Mouse (Mus musculus) spleen, adult 2 months (tissue): ENCODE results near the gene Mdp1. TPM values are rescaled to one million over a fixed set of nuclear protein-coding genes. Genes with fewer than 3 reads are reported as not detected.

Experiments
- DNase-seq, 2 experiments: peaks; one replicate each; pipeline versions ENCODE4 v3.0.0 to v3.0.0-alpha.2; 2012 to 2021; ENCODE audit warnings: low spot score in 2 of 2, low read depth in 1 of 2
- H3K27ac ChIP-seq: fragments of 200-500 bp; 2 replicates; pipeline ENCODE4 v1.5.1; 2012; ENCODE audit warnings: low read length, inconsistent platforms; ENCODE audit not compliant: insufficient read depth
- H3K27me3 ChIP-seq: fragments of 200-500 bp; 2 replicates; pipeline ENCODE4 v1.6.1; 2012; ENCODE audit warnings: mild to moderate bottlenecking, moderate library complexity, low read length, inconsistent platforms; ENCODE audit not compliant: control insufficient read depth, insufficient read depth
- H3K36me3 ChIP-seq: fragments of 200-500 bp; 2 replicates; pipeline ENCODE4 v1.6.1; 2012; ENCODE audit warnings: mild to moderate bottlenecking, low read length, inconsistent platforms; ENCODE audit not compliant: control insufficient read depth, insufficient read depth
- H3K4me1 ChIP-seq: fragments of 200-500 bp; 2 replicates; pipeline ENCODE4 v1.6.1; 2011; ENCODE audit warnings: inconsistent platforms; ENCODE audit not compliant: control insufficient read depth, insufficient read depth, insufficient read length
- H3K4me3 ChIP-seq: fragments of 200-500 bp; 2 replicates; pipeline ENCODE4 v1.5.1; 2011; ENCODE audit warnings: mild to moderate bottlenecking, inconsistent platforms; ENCODE audit not compliant: insufficient read depth, insufficient read length; ENCODE audit errors: extremely low read depth
- CTCF ChIP-seq: fragments of 200-500 bp; IDR thresholded peaks from 2 replicates; pipeline ENCODE4 v1.5.1; 2011; ENCODE audit warnings: mild to moderate bottlenecking, inconsistent platforms; ENCODE audit not compliant: insufficient read depth, insufficient read length, insufficient replicate concordance; ENCODE audit errors: extremely low read depth
- POLR2A ChIP-seq: fragments of 200-500 bp; IDR thresholded peaks from 2 replicates; pipeline ENCODE4 v1.6.1; 2011; ENCODE audit warnings: low read depth, low read length, inconsistent platforms
- WGBS: fragments of 180-500 bp; shearing (Covaris S2); methylation state at CpG from one replicate; pipeline ENCODE4 v1.1.7; 2018; 5-methylcytosine and 5-hydroxymethylcytosine counted together
- polyA plus RNA-seq: library from polyadenylated mRNA; depleted of rRNA; stranded (reverse); fragments of >200 nt; gene quantifications from 2 replicates; pipeline ENCODE4 v1.2.3, GENCODE M21; 2012

Gene Mdp1
- polyA plus RNA-seq, 1 experiment: 19.9 TPM

DNA sequence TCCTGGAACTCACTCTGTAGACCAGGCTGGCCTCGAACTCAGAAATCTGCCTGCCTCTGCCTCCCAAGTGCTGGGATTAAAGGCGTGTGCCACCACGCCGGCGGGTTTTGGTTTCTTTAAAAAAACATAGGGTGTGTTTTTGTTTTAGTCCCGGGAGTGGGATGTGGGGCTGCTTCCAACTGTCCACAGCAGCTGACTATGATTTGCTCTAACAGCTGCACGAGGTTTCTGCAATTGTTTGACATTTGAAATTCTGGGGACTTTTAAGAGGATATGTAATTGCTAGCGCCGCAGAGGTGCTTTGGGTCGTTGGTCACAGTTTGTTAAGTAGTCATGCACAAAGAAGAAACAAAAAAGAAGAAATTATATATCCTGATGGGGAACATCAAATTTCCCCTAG is 29.1 kb upstream of the Mdp1 start:
- TF ChIP-seq CTCF: no peak
- TF ChIP-seq POLR2A: no peak
- WGBS: 75% methylated on average over 10 of the region's 10 CpGs
- no peak overlapping the region for H3K4me3 ChIP-seq
- DNase-seq: no peak
- H3K36me3 ChIP-seq: no peaks in the 10 kb centered on the region
- no peak overlapping the region for H3K27ac ChIP-seq
- H3K27me3 ChIP-seq: no peaks in the 10 kb centered on the region
- no peaks in the 10 kb centered on the region for H3K4me1 ChIP-seq

DNA sequence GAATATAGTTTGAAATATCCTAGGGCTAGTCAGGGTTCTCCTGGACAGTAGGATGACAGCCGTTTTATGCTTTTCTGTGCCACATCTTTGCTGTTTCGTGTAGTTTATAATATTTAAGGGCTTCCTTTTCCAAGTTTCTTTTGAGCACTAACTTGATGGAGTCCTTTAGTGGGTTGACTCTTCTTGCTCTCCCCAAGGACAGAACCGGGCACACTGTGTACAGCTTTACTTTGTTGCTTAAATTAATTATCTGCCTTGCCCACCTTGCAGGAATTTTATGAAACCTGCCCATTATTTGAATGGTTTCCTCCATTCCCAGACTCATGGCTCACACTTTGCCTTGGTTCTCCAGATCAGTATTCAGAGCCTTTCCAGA is 21.8 kb upstream of the Mdp1 start:
- Histone ChIP-seq H3K36me3 (peaks cover 18% of the 10 kb centered on the region), H3K4me1 (peaks cover 3% of the 10 kb centered on the region; the same call in 1 of the 2 replicates), H3K4me3 (peak overlapping the region; percentile 74), H3K27me3 (no peaks in the 10 kb centered on the region), H3K27ac (no peak overlapping the region)
- TF ChIP-seq CTCF (no peak), POLR2A (no peak)
- WGBS: 8% methylated on average over 3 of the region's 3 CpGs
- no peak for DNase-seq

DNA sequence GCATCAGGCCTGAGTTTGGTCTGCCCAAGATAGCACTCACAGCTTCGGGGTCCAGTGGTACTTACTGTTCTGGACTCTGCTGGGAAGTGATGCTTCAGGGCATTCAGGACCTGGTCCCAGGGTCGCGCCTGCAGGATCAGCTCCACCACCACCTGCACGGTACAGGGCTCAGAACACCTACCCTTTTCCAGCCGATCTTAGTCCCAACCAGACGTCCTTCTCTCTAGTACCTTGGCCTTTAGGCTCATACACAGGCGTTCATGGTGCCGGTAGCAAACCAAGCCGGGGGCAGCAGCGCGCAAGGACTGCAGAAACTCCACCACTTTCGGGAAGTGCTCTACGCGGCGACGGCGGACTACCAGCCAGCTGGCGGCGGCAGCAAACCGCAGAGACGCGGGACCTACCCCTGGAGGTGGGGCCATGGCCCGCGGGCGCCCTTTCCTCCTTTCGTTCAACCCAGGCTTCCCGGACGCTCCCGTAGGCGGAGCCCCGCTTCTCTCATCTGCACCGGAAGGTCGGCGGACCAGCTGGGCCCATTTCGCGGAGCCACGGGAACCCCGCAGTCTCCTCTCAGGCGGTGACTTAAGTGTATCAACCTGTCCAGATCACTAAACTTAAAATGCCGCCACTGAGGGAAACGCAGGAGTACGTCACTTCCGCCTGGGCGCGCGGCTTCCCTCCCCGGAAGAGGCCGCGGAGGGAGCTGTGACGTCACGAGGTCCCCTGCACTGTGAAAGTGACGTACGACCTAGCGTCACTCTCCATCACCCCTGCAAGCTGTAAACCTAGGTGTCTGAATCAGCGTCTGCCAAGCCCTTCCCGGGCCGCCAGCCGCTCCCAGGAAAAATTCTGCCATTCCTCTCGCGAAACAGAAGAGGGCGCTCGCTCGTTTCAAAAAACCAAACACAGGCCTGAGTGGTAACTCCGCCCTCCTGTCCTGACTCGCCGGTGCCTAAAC is 21.1 kb upstream of the Mdp1 start, which contains the start of gene Tinf2:
Tinf2 (minus strand) TSS at position 661 of the 958 bp plus-strand sequence.
- under 1% methylated on average over 66 of the region's 66 CpGs for WGBS
- peak within 1 kb of the TSS; percentile 74 for H3K4me3 ChIP-seq
- H3K27ac ChIP-seq: peak within 1 kb of the TSS; percentile 90
- H3K36me3 ChIP-seq: peaks cover 20% of the 10 kb centered on the region
- DNase-seq: peak; percentile 88 to 94
- no peak for TF ChIP-seq POLR2A
- TF ChIP-seq CTCF: peak; percentile 64; the same call in 1 of the 2 replicates
- H3K27me3 ChIP-seq: no peaks in the 10 kb centered on the region
- H3K4me1 ChIP-seq: peaks cover 3% of the 10 kb centered on the region; the same call in 1 of the 2 replicates

DNA sequence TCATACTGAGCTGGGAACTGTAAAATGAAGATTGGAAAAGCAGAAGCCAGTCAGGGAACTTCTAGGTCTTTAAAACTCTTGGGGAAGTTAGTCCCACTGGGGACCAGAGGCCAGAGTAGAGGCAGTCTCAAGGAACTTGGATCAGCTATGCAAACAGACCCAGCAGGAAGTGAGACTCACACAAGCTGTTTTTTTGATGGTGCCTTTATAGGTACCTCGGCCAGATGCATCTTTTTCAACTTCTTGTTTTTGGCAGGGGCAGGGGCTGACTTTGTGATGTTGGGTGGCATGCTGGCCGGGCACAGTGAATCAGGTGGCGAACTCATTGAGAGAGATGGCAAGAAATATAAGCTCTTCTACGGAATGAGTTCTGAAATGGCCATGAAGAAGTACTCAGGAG is 17.3 kb upstream of the Mdp1 start:
- peaks cover 5% of the 10 kb centered on the region; the same call in 1 of the 2 replicates for H3K4me1 ChIP-seq
- no peak overlapping the region; the same call in 1 of the 2 replicates for H3K27ac ChIP-seq
- no peaks in the 10 kb centered on the region for H3K27me3 ChIP-seq
- no peak overlapping the region for H3K4me3 ChIP-seq
- no peak for DNase-seq
- WGBS: 65% methylated on average over 4 of the region's 4 CpGs
- H3K36me3 ChIP-seq: peaks cover 21% of the 10 kb centered on the region
- TF ChIP-seq POLR2A: no peak
- TF ChIP-seq CTCF: no peak

DNA sequence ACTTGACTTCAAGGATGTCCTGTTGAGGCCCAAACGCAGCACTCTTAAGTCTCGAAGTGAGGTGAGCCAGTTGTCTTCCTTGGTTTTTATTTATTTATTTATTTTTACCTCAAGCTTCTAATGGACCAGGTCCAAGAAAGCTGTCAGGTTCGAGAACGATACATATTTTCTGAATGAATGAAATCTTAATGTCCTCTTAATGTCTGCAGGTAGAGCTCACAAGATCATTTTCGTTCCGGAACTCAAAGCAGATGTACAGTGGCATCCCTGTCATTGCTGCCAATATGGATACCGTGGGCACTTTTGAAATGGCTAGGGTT is 12.4 kb upstream of the Mdp1 start:
- Histone ChIP-seq H3K36me3 (peaks cover 4% of the 10 kb centered on the region), H3K27ac (peak overlapping the region; percentile 64; the same call in 1 of the 2 replicates), H3K4me3 (peak overlapping the region; percentile 44; the same call in 1 of the 2 replicates), H3K4me1 (peaks cover 7% of the 10 kb centered on the region; the same call in 1 of the 2 replicates), H3K27me3 (no peaks in the 10 kb centered on the region)
- TF ChIP-seq POLR2A: no peak
- no peak for TF ChIP-seq CTCF
- WGBS: 58% methylated on average over 7 of the region's 7 CpGs
- no peak for DNase-seq

DNA sequence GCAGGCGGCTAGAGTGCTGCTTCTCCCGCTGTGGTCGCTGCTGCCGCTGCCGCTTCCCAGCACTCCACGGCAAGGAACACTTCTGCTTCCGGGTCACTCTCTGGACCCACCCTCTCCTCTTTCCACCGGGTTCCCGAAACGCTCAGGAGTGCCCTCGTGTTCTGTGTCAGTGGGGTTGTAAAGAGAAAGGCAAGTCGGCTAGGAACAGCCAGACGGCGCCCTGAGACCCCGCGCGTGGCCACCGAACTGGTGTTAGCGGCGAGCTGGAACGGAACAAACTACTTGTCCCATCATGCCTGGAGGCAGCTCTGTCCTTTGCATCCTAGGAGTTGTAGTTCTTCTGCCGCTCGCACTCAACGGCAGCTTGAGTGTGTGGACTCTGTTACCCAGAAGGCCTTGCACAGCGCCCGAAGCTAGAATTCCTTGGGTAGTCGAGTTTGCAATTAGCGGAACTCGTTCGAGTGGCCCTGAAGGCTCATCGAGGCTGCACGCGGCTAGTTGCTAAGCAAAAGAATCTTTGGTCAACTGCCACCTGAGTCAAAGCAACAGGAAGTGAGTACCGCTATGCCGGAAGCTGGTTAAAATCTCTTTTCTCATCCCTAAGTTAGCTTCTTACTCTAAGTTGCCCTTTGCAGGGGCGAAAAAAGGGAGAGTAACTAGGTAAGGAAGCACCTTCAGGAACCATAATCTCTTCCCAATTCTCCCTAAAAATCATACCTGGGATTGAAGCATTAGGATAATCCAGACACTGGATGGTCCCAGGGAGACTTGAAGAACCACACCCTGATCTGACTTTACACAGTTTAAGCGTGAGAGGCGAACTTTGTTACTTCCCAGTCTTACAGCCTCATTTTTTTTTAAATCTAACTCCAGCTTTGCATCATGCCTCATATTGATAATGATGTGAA is 11.8 kb upstream of the Mdp1 start, which contains the start of the genes Gmpr2 and Nedd8:
Gmpr2 (plus strand) TSS at position 109 of the 908 bp plus-strand sequence.
Nedd8 (minus strand) TSS at position 292 of the 908 bp plus-strand sequence.
- under 1% methylated on average over 38 of the region's 38 CpGs for WGBS
- H3K4me3 ChIP-seq: peak within 1 kb of the TSS; percentile 86
- H3K4me1 ChIP-seq: peaks cover 7% of the 10 kb centered on the region; the same call in 1 of the 2 replicates
- DNase-seq: peak; percentile 89 to 96
- peak within 1 kb of the TSS; percentile 97 for H3K27ac ChIP-seq
- H3K27me3 ChIP-seq: no peaks in the 10 kb centered on the region
- peak; percentile 53; the same call in 1 of the 2 replicates for TF ChIP-seq POLR2A
- no peak for TF ChIP-seq CTCF
- H3K36me3 ChIP-seq: peaks cover 4% of the 10 kb centered on the region
